Mouse (Mus musculus) mature B cell (primary cell): ENCODE results near the gene Rad9a.

ENCODE experiments used
- in situ Hi-C: fragments of 300-500 bp; cut with MboI; formaldehyde crosslinking; loops from 2 replicates; pipeline ENCODE4 v1.14.3; 2019

The Rad9a gene

GRCm38 (mm10) chr19:4201291-4201909 lies at the start of gene Rad9a:
Gene Rad9a, minus strand, starts transcription at chr19:4201662.
- in situ Hi-C loops: no loop called here

GRCm38 (mm10) chr19:4248683-4249082 lies 47.2 kb upstream of the Rad9a start:
- in situ Hi-C loops: loop anchor here (5.0 kb wide), 1 partner anchor 41 kb away; no protein-coding TSS in a partner anchor

- in situ Hi-C loops: loop anchor here (5.0 kb wide), 1 partner anchor 40 kb away; no protein-coding TSS in a partner anchor
Measured at GRCm38 (mm10) chr19:4247010-4247409, 45.5 kb upstream of the Rad9a start.

GRCm38 (mm10) chr19:4244775-4245174 lies 43.3 kb upstream of the Rad9a start:
- in situ Hi-C loops: loop anchor here (5.0 kb wide), 1 partner anchor 37 kb away; no protein-coding TSS in a partner anchor

- in situ Hi-C loops: no loop called here
Measured at GRCm38 (mm10) chr19:4242416-4242815, 41.0 kb upstream of the Rad9a start.

- in situ Hi-C loops: no loop called here
Measured at GRCm38 (mm10) chr19:4240247-4240668, 38.8 kb upstream of the Rad9a start.

- in situ Hi-C loops: no loop called here
Measured at GRCm38 (mm10) chr19:4234548-4234947, 33.1 kb upstream of the Rad9a start.

GRCm38 (mm10) chr19:4232651-4233050 lies 31.2 kb upstream of the Rad9a start:
- in situ Hi-C loops: no loop called here

GRCm38 (mm10) chr19:4232186-4232572 lies 30.7 kb upstream of the Rad9a start:
- in situ Hi-C loops: no loop called here

GRCm38 (mm10) chr19:4231253-4232185 lies 30.1 kb upstream of the Rad9a start, which contains the start of gene Pold4:
Gene Pold4, plus strand, starts transcription at chr19:4231899.
- in situ Hi-C loops: no loop called here

- in situ Hi-C loops: no loop called here
Measured at GRCm38 (mm10) chr19:4230415-4230814, 29.0 kb upstream of the Rad9a start.

- in situ Hi-C loops: no loop called here
Measured at GRCm38 (mm10) chr19:4229451-4230076, 28.1 kb upstream of the Rad9a start.

GRCm38 (mm10) chr19:4228891-4229290 lies 27.4 kb upstream of the Rad9a start:
- in situ Hi-C loops: no loop called here

- in situ Hi-C loops: no loop called here
Measured at GRCm38 (mm10) chr19:4227894-4228678, 26.6 kb upstream of the Rad9a start.

GRCm38 (mm10) chr19:4227446-4227845 lies 26.0 kb upstream of the Rad9a start:
- in situ Hi-C loops: no loop called here

GRCm38 (mm10) chr19:4226779-4227178 lies 25.3 kb upstream of the Rad9a start:
- in situ Hi-C loops: no loop called here

- in situ Hi-C loops: no loop called here
Measured at GRCm38 (mm10) chr19:4222165-4222564, 20.7 kb upstream of the Rad9a start.

GRCm38 (mm10) chr19:4220957-4221743 lies 19.7 kb upstream of the Rad9a start:
- in situ Hi-C loops: no loop called here

GRCm38 (mm10) chr19:4220416-4220815 lies 19.0 kb upstream of the Rad9a start:
- in situ Hi-C loops: no loop called here

GRCm38 (mm10) chr19:4219943-4220342 lies 18.5 kb upstream of the Rad9a start:
- in situ Hi-C loops: no loop called here

- in situ Hi-C loops: no loop called here
Measured at GRCm38 (mm10) chr19:4218784-4219183, 17.3 kb upstream of the Rad9a start.
